Mouse (Mus musculus): ENCODE measurements around the gene Phc1. TPM values are rescaled to one million over a fixed set of nuclear protein-coding genes. Genes with fewer than 3 reads are reported as not detected.
"Not testable (repeated sequence)": the region's sequence is repeated elsewhere in the genome, so short reads cannot be mapped to it uniquely, and the experiment has no call there.

The Phc1 gene
- total and polyA plus RNA-seq, 2 experiments from 2014 or later: 26.8 to 60.5 TPM

DNA sequence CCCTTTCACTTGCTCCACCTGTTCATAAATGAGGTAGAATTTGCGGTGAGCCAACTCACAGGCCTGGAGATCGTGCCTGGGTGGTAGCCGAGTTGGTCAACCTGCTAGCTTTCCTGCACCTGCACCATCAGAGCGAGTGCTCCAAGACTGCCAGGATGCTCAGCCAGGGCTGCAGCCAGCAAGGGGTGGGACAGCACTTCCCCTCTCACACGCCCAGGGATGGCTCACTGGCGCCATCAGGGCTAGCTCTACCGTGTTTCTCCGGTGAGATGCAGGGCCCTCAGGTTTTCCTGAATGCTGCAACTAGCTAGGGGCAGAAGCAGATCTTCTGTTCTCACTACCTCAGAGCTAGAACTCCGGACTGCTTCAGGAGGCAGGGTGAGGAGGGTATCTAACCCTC lies 15.5 kb upstream of the Phc1 start:
- DNase-seq (ENCODE audit: low spot score): no peak
- no peak for TF ChIP-seq CTCF (IDR thresholded peaks at IDR 0.05)
- Histone ChIP-seq H3K4me3 (ENCODE audit: low read depth, low read length) (no peak overlapping the region), H3K4me1 (ENCODE audit: insufficient read depth, low read length) (no peaks in the 10 kb centered on the region), H3K9ac (replicated peaks; ENCODE audit: low read length, poor library complexity, severe bottlenecking) (no peak overlapping the region), H3K36me3 (ENCODE audit: insufficient read depth, low read length) (no peaks in the 10 kb centered on the region), H3K4me2 (ENCODE audit: low read depth, low read length, poor library complexity, severe bottlenecking) (no peak overlapping the region), H3K27me3 (ENCODE audit: insufficient read depth, low read length) (no peaks in the 10 kb centered on the region), H3K9me3 (ENCODE audit: low read length) (no peaks in the 10 kb centered on the region), H3K27ac (ENCODE audit: low read depth, low read length) (no peak overlapping the region)
- ATAC-seq (ENCODE audit: low FRiP score): no peak
- 62% methylated on average over 9 of the region's 9 CpGs for WGBS

DNA sequence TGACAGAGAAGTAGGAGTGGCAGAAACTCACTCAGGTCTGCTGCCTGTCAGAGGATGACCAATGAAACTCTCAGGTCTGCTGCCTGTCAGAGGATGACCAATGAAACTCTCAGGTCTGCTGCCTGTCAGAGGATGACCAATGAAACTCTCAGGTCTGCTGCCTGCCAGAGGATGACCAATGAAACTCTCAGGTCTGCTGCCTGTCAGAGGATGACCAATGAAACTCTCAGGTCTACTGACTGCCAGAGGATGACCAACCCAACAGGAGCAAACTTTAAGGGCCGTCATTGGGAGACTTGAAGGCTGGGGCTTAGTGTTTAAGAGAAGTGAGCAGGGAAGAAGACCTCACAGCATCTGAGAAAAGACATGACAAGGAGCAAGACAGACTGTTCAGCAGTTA lies 7.0 kb upstream of the Phc1 start:
- H3K4me2 ChIP-seq (ENCODE audit: low read depth, low read length, poor library complexity, severe bottlenecking); H3K4me3 ChIP-seq (ENCODE audit: low read depth, low read length); DNase-seq (ENCODE audit: low spot score); H3K9me3 ChIP-seq (ENCODE audit: low read length); H3K9ac ChIP-seq (replicated peaks; ENCODE audit: low read length, poor library complexity, severe bottlenecking); ATAC-seq (ENCODE audit: low FRiP score); H3K36me3 ChIP-seq (ENCODE audit: insufficient read depth, low read length); H3K27me3 ChIP-seq (ENCODE audit: insufficient read depth, low read length); H3K27ac ChIP-seq (ENCODE audit: low read depth, low read length); H3K4me1 ChIP-seq (ENCODE audit: insufficient read depth, low read length): not testable (repeated sequence)
- WGBS: 77% methylated on average over 1 of the region's 1 CpGs

DNA sequence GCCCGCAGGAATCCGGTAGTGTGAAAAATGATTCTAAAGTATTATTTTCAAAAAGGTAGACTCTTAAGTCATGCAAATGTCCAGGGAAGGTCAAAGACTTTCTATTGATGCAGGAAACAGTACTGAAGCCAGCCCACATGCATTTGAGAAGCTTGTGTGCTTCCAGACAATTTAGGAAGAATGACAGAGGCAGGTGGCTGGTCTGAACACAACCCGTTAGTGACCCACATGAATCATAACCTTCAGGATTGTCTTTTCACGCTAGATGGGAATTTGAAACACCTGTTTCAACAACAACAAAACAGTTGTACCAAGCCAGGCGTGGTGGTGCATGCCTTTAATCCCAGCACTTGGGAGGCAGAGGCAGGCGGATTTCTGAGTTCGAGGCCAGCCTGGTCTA lies 6.0 kb upstream of the Phc1 start:
- TF ChIP-seq CTCF (IDR thresholded peaks at IDR 0.05): no peak
- ATAC-seq (ENCODE audit: low FRiP score) (no peak), DNase-seq (ENCODE audit: low spot score) (no peak)
- Histone ChIP-seq H3K4me1 (ENCODE audit: insufficient read depth, low read length) (no peaks in the 10 kb centered on the region), H3K27me3 (ENCODE audit: insufficient read depth, low read length) (no peaks in the 10 kb centered on the region), H3K4me3 (ENCODE audit: low read depth, low read length) (no peak overlapping the region), H3K4me2 (ENCODE audit: low read depth, low read length, poor library complexity, severe bottlenecking) (no peak overlapping the region), H3K9me3 (ENCODE audit: low read length) (no peaks in the 10 kb centered on the region), H3K27ac (ENCODE audit: low read depth, low read length) (no peak overlapping the region), H3K9ac (replicated peaks; ENCODE audit: low read length, poor library complexity, severe bottlenecking) (no peak overlapping the region), H3K36me3 (ENCODE audit: insufficient read depth, low read length) (no peaks in the 10 kb centered on the region)
- 87% methylated on average over 5 of the region's 7 CpGs for WGBS

DNA sequence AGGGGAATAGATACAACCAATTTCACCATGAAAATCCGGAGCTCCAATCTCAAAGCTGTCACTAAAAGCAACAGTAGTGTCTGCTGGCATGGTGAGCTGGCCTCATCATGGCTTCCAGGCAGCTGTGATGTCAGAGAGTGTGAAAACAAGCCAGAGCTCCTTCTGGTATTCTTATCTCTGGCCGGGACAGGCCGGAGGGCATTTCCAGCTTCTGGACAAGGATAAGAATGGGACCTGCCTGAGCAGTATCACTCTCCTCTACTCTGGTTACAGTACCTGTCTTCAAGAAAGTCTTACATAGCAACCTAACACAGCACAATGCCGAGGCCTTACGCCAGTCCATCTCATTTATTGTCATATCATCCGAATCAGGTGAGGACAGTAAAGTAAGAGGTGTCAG lies 5.4 kb upstream of the Phc1 start:
- no peak overlapping the region for H3K4me3 ChIP-seq (ENCODE audit: low read depth, low read length)
- H3K9ac ChIP-seq (replicated peaks; ENCODE audit: low read length, poor library complexity, severe bottlenecking): no peak overlapping the region
- H3K9me3 ChIP-seq (ENCODE audit: low read length): no peaks in the 10 kb centered on the region
- ATAC-seq (ENCODE audit: low FRiP score) (no peak), DNase-seq (ENCODE audit: low spot score) (no peak)
- no peaks in the 10 kb centered on the region for H3K36me3 ChIP-seq (ENCODE audit: insufficient read depth, low read length)
- no peak overlapping the region for H3K4me2 ChIP-seq (ENCODE audit: low read depth, low read length, poor library complexity, severe bottlenecking)
- H3K27ac ChIP-seq (ENCODE audit: low read depth, low read length): no peak overlapping the region
- 90% methylated on average over 6 of the region's 6 CpGs for WGBS
- no peaks in the 10 kb centered on the region; the same call in 1 of the 2 replicates for H3K4me1 ChIP-seq (ENCODE audit: insufficient read depth, low read length)
- no peaks in the 10 kb centered on the region for H3K27me3 ChIP-seq (ENCODE audit: insufficient read depth, low read length)
- no peak for TF ChIP-seq CTCF (IDR thresholded peaks at IDR 0.05)

DNA sequence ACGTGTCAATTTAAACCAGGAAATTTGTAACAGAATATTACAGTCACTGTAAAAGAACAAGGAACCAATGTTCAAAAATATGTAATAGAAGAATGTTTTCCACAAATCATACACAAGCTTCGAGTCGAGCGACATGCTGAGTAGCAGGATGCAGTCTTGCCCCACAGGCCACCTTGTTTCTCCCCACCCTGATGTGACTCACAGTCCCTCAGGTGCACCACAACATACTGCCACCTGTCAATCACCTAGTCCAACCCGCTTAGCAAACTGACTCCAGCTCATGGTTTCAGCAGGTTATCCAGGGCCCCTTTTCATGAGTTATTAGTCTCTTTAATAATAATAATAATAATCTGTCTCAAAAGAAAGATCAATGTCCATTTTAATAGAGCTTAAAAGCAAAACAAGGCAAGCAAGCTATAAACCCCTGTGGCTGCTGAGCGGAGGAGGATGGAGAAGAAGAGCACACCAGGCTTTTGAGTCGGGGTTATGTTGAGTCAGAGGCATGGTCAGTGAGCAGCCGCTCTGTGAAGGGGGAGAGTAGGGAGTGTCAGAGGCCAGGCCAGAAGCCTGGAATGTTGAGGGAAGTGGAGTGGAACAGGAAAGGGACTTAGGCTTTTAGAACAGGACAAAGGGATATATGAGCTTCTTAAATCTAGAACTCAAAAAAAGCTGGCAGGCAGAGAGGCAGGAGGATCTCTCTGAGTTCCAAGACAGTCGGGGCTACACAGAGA lies 4.2 kb upstream of the Phc1 start:
- no peak overlapping the region for H3K4me3 ChIP-seq (ENCODE audit: low read depth, low read length)
- H3K27ac ChIP-seq (ENCODE audit: low read depth, low read length): no peak overlapping the region
- H3K36me3 ChIP-seq (ENCODE audit: insufficient read depth, low read length): no peaks in the 10 kb centered on the region
- H3K9me3 ChIP-seq (ENCODE audit: low read length): no peaks in the 10 kb centered on the region
- no peak for TF ChIP-seq CTCF (IDR thresholded peaks at IDR 0.05)
- H3K9ac ChIP-seq (replicated peaks; ENCODE audit: low read length, poor library complexity, severe bottlenecking): no peak overlapping the region
- no peaks in the 10 kb centered on the region for H3K27me3 ChIP-seq (ENCODE audit: insufficient read depth, low read length)
- H3K4me2 ChIP-seq (ENCODE audit: low read depth, low read length, poor library complexity, severe bottlenecking): no peak overlapping the region
- no peak for DNase-seq (ENCODE audit: low spot score)
- no peak for ATAC-seq (ENCODE audit: low FRiP score)
- no peaks in the 10 kb centered on the region; the same call in 1 of the 2 replicates for H3K4me1 ChIP-seq (ENCODE audit: insufficient read depth, low read length)
- WGBS: 52% methylated on average over 9 of the region's 9 CpGs

DNA sequence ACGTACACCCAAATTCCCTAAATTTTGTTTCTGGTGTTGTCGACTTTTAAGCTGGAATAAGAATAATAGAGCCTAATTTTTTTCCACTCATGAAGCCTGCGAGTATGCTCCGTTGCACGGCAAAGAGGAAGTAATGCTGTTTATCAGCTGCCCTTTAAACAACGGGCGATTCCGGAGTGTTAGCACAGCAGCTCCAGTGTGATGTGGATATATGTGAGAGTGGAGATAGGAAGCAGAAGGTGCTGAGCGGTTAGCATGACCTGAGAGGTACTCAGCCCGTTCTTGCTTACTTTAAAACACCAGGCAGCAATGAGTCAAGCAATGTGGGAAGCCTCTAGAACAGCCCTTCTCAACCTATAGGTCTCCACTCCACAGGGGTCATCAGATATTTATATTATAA lies 3.4 kb upstream of the Phc1 start:
- Histone ChIP-seq H3K4me1 (ENCODE audit: insufficient read depth, low read length) (no peaks in the 10 kb centered on the region; the same call in 1 of the 2 replicates), H3K4me2 (ENCODE audit: low read depth, low read length, poor library complexity, severe bottlenecking) (no peak overlapping the region), H3K27me3 (ENCODE audit: insufficient read depth, low read length) (no peaks in the 10 kb centered on the region), H3K9me3 (ENCODE audit: low read length) (no peaks in the 10 kb centered on the region), H3K4me3 (ENCODE audit: low read depth, low read length) (no peak overlapping the region), H3K27ac (ENCODE audit: low read depth, low read length) (no peak overlapping the region), H3K36me3 (ENCODE audit: insufficient read depth, low read length) (no peaks in the 10 kb centered on the region), H3K9ac (replicated peaks; ENCODE audit: low read length, poor library complexity, severe bottlenecking) (no peak overlapping the region)
- WGBS: 68% methylated on average over 10 of the region's 10 CpGs
- ATAC-seq (ENCODE audit: low FRiP score) (no peak), DNase-seq (ENCODE audit: low spot score) (no peak)
- TF ChIP-seq CTCF (IDR thresholded peaks at IDR 0.05): no peak
